Mouse (Mus musculus) neural tube, embryonic 12.5 days (tissue): ENCODE measurements around the gene Plbd2. TPM values are rescaled to one million over a fixed set of nuclear protein-coding genes. Genes with fewer than 3 reads are reported as not detected.

Experiments used
- ATAC-seq: fragments of 200-750 bp; cut with Nextera tagmentation; 2 replicates; pipeline ENCODE4 v1.8.0; 2017; ENCODE audit warnings: low read depth, mild to moderate bottlenecking, moderate TSS enrichment, moderate library complexity; ENCODE audit not compliant: low FRiP score
- H3K27ac ChIP-seq: fragments of 300-500 bp; sonication (generic); 2 replicates; pipeline ENCODE4 v1.5.1; 2016
- H3K27me3 ChIP-seq: fragments of 300-500 bp; sonication (generic); replicated peaks from 2 replicates; pipeline ENCODE4 v1.6.1; 2016; ENCODE audit warnings: mild to moderate bottlenecking
- H3K36me3 ChIP-seq: fragments of 300-500 bp; sonication (generic); 2 replicates; pipeline ENCODE4 v1.6.1; 2016; ENCODE audit warnings: mild to moderate bottlenecking
- H3K4me1 ChIP-seq: fragments of 300-500 bp; sonication (generic); 2 replicates; pipeline ENCODE4 v1.6.1; 2016
- H3K4me2 ChIP-seq: fragments of 300-500 bp; sonication (generic); replicated peaks from 2 replicates; pipeline ENCODE4 v1.6.1; 2016; ENCODE audit warnings: mild to moderate bottlenecking
- H3K4me3 ChIP-seq: fragments of 300-500 bp; sonication (generic); 2 replicates; pipeline ENCODE4 v1.5.1; 2016
- H3K9ac ChIP-seq: fragments of 300-500 bp; sonication (generic); 2 replicates; pipeline ENCODE4 v1.6.1; 2016; ENCODE audit warnings: mild to moderate bottlenecking
- H3K9me3 ChIP-seq: fragments of 300-500 bp; sonication (generic); 2 replicates; pipeline ENCODE4 v1.6.1; 2016; ENCODE audit warnings: mild to moderate bottlenecking
- WGBS: fragments of 180-500 bp; shearing (Covaris S2); methylation state at CpG from one replicate; pipeline ENCODE4 v1.1.7; 2016; 5-methylcytosine and 5-hydroxymethylcytosine counted together
- polyA plus RNA-seq: library from polyadenylated mRNA; unstranded; fragments of >200 nt; fragmentation: Nextera tagmentation; extraction: Ambion mirVana; gene quantifications from 2 replicates; pipeline ENCODE4 v1.2.1, GENCODE M21; 2016

The Plbd2 gene
- polyA plus RNA-seq, 1 experiment from 2014 or later, result 46.2 TPM

DNA sequence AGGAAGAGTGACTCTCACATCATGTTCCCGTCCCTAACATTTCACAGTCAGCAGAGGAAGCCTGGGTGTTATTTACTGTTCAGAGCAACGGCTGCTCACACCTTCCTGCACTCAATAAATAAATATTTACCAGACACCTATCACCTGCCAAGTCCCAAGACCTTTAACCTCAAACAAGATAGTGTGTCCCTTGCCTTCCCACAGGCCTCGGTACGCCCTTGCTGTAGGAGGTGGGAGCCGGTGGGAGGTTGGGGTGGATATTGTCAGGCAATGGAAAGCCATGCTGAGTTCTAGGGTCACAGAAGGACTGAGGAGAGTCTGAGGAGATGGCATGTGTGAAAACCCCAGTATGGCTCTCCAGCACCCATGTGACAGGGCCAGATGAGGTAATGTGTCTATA, 35.1 kb downstream of the Plbd2 start:
- 82% methylated on average over 5 of the region's 5 CpGs for WGBS
- no peaks in the 10 kb centered on the region for H3K4me1 ChIP-seq
- ATAC-seq, result no peak
- no peak overlapping the region for H3K27ac ChIP-seq
- H3K9ac ChIP-seq, result no peak overlapping the region
- no peak overlapping the region for H3K4me2 ChIP-seq
- H3K9me3 ChIP-seq, result no peaks in the 10 kb centered on the region
- H3K27me3 ChIP-seq, result no peaks in the 10 kb centered on the region; the same call in 1 of the 2 replicates
- no peak overlapping the region for H3K4me3 ChIP-seq
- no peaks in the 10 kb centered on the region for H3K36me3 ChIP-seq

DNA sequence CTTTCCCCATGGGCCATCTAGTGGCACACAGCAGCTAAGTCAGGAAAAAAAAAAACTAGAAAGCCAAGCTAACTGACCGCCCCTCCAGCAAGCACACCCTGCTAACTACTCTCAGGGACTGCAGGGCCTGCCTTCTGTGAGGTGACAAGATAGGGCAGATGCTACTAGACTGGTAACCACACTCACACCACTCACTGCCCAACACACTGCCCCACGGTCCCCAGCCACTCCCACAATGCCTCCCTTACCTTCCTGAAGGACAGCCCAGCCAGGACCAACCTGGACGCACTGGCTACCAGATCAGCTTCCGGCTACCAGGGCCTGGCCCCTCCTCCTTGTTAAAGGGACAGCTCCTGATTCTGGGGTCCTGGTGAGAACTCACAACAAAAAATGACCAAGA, 36.4 kb downstream of the Plbd2 start:
- H3K27ac ChIP-seq, result no peak overlapping the region
- WGBS, result 12% methylated on average over 4 of the region's 4 CpGs
- no peak for ATAC-seq
- H3K4me1 ChIP-seq, result no peaks in the 10 kb centered on the region
- H3K9me3 ChIP-seq, result no peaks in the 10 kb centered on the region
- no peak overlapping the region for H3K4me3 ChIP-seq
- peak overlapping the region; percentile 40 for H3K4me2 ChIP-seq
- no peak overlapping the region for H3K9ac ChIP-seq
- peaks cover 3% of the 10 kb centered on the region; the same call in 1 of the 2 replicates for H3K27me3 ChIP-seq
- H3K36me3 ChIP-seq, result no peaks in the 10 kb centered on the region

DNA sequence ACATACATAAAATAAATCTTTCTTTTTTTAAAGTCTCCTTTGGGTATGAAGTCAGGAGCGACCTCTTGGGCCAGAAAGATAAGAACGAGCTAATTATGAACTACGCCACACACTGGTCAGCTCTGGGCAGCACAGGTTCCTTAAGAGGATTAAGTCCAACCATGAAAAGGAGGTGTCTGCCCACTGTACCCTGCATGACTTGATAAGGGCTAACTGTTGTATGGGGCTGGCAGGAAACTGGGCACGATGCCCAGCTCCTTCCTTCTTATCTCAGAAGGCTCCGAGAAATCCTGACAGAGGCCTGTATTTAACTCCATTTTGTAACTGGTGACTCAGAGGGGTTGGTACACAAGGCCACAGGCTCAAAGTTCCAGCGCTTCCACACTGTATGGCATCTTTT, 37.6 kb downstream of the Plbd2 start:
- ATAC-seq, result no peak
- no peak overlapping the region for H3K4me3 ChIP-seq
- WGBS, result 94% methylated on average over 6 of the region's 6 CpGs
- no peaks in the 10 kb centered on the region for H3K9me3 ChIP-seq
- H3K4me1 ChIP-seq, result no peaks in the 10 kb centered on the region
- peaks cover 11% of the 10 kb centered on the region for H3K27me3 ChIP-seq
- H3K9ac ChIP-seq, result no peak overlapping the region
- no peak overlapping the region for H3K4me2 ChIP-seq
- no peak overlapping the region for H3K27ac ChIP-seq
- H3K36me3 ChIP-seq, result no peaks in the 10 kb centered on the region

DNA sequence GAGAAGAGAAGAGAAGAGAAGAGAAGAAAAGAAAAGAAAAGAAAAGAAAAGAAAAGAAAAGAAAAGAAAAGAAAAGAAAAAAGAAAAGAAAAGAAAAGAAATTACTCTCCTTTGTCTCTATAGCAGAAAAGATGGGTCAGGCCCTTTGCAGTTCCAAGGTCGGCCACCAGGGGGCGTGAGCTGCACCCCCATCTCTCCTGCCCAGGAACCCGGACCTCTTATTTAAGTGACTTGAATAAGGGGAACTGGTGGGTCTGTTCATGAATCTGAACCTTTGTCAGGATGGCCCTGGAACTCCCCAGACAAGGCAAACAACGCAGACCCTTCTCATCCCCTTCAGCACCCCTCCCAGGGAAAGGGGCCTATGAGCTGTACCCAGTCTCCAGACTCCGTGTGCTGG, 38.4 kb downstream of the Plbd2 start:
- no peaks in the 10 kb centered on the region for H3K36me3 ChIP-seq
- no peak overlapping the region for H3K4me2 ChIP-seq
- no peak overlapping the region for H3K9ac ChIP-seq
- WGBS, result 46% methylated on average over 5 of the region's 5 CpGs
- ATAC-seq, result no peak
- H3K4me1 ChIP-seq, result no peaks in the 10 kb centered on the region
- H3K4me3 ChIP-seq, result no peak overlapping the region
- no peak overlapping the region for H3K27ac ChIP-seq
- peaks cover 16% of the 10 kb centered on the region for H3K27me3 ChIP-seq
- H3K9me3 ChIP-seq, result no peaks in the 10 kb centered on the region

DNA sequence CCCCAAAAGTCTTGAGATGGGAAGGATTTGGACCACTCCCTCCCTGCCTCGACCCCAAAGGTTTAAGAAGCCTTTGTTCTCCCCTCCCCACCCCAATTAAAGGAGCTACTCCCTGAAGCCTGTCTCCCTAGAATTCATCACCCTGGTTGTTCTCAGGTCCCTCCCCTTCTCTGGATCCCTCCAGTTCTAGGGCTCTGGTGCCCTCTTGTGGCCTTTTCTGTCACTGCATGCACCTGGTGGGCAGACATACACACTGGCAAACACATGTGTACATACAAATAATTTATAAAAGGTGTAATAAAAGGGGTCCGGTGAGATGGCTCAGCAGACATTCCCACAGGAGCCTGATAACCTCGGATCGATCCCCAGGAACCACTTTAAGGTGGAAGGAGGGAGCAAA, 39.1 kb downstream of the Plbd2 start:
- Histone ChIP-seq H3K9me3 (no peaks in the 10 kb centered on the region), H3K4me3 (no peak overlapping the region), H3K27me3 (peaks cover 16% of the 10 kb centered on the region), H3K27ac (no peak overlapping the region), H3K36me3 (no peaks in the 10 kb centered on the region), H3K4me1 (no peaks in the 10 kb centered on the region), H3K9ac (no peak overlapping the region), H3K4me2 (no peak overlapping the region)
- no peak for ATAC-seq
- whole genome bisulfite sequencing, result 77% methylated on average over 4 of the region's 4 CpGs

DNA sequence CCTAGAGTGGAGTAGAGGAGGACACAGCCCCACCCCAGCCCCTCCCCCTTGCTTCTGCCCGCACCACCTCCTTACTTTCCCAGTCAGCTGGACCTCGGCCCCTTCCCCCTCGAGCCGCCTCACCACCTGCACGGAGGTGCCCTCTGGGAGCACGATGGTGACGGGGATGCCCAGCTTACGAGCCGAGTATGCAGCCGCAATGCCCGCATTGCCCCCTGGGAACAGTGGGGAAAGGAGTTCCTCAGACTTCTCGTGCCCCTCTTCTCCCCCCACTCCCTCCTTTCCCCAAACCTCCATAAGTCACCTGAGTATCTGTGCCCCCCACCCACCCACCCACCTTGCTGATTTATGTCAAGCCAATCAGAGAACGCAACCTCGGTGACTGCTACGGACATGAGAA, 41.5 kb downstream of the Plbd2 start:
- H3K4me1 ChIP-seq, result 0 out of 2 replicates have a peak, but pooled peaks cover 4% of the 10 kb centered on the region
- no peak overlapping the region for H3K27ac ChIP-seq
- no peak for ATAC-seq
- no peaks in the 10 kb centered on the region for H3K9me3 ChIP-seq
- H3K9ac ChIP-seq, result no peak overlapping the region
- H3K4me3 ChIP-seq, result no peak overlapping the region
- no peaks in the 10 kb centered on the region for H3K36me3 ChIP-seq
- H3K27me3 ChIP-seq, result peaks cover 20% of the 10 kb centered on the region
- no peak overlapping the region for H3K4me2 ChIP-seq
- WGBS, result 78% methylated on average over 15 of the region's 15 CpGs

DNA sequence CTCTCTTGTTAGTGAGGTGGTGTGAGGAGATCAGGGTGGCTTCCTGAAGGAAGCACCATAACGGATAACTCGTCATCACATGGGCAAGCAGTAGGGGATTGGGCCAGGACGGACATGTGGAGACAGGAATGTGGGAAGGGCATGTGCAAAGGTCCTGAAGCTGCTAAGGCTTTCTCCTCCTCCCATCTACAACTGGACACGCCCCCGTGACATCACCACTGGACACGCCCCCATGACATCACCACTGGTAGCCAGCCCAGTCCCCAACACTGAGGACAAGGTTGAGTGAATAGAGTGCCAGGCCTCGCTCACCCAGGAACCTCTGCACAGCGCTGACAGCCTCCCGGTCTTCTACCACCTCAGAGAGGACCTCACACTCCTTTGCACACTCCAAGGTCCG, 44.3 kb downstream of the Plbd2 start:
- Histone ChIP-seq H3K4me1 (peaks cover 13% of the 10 kb centered on the region), H3K36me3 (no peaks in the 10 kb centered on the region), H3K9ac (no peak overlapping the region), H3K4me2 (no peak overlapping the region), H3K4me3 (no peak overlapping the region), H3K27ac (no peak overlapping the region), H3K9me3 (no peaks in the 10 kb centered on the region), H3K27me3 (peaks cover 28% of the 10 kb centered on the region)
- ATAC-seq, result no peak
- 78% methylated on average over 10 of the region's 10 CpGs for WGBS

DNA sequence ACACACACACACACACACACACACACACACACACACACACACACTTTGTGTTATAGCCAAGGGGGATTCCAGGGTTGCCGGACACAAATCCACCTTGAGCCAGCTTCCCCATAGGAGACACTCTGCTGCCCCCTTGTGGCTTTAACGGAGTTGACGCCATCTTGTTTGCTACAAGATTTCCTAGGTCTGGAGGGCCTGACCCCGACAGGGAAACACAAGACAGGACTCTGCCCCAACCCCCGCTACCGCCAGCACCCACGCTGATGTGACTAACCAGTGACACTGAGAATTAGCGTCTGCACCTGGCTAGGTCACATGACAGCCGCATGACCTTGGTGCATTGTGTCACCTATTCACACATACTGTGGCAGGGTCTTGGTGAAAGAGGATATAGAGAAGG, 45.8 kb downstream of the Plbd2 start:
- Histone ChIP-seq H3K27ac (no peak overlapping the region), H3K9me3 (no peaks in the 10 kb centered on the region)
- WGBS, result 4% methylated on average over 9 of the region's 9 CpGs

DNA sequence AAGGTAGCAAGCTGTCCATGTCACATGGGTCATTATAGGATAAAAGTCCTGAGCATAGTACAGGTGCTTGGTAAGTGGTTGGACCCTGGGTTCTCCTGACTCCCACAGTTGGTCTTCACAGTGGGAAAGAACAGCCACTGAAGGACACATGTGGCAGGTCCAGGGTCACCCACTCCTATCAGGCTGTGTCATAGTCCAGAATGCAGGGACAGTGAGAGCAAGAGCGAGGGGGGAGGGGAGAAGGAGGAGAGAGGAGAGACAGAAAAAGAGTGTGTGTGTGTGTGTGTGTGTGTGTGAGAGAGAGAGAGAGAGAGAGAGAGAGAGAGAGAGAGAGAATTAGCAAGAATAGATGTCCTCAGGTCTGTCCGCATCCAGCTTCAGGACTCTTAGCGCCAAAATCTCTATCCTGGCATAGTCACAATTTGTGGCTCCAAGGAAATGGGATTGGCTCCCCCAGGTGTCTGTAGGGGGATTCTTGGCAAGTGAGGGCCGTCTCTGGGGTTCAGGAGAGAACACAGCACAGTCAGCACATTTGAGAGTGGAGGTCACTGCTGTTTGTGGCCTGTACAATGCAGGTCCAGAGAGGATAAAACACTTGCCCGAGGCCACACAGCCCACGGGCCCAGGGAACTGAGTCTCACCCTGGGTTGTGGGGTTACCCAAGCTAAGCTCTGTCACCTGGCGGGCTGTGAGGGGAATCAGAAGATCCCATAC, 46.4 kb downstream of the Plbd2 start:
- 59% methylated on average over 7 of the region's 7 CpGs for WGBS
- no peak overlapping the region for H3K27ac ChIP-seq
- H3K36me3 ChIP-seq, result no peaks in the 10 kb centered on the region
- H3K4me2 ChIP-seq, result no peak overlapping the region
- H3K4me3 ChIP-seq, result no peak overlapping the region
- ATAC-seq, result no peak
- H3K4me1 ChIP-seq, result peaks cover 13% of the 10 kb centered on the region
- no peak overlapping the region for H3K9ac ChIP-seq
- H3K27me3 ChIP-seq, result peaks cover 25% of the 10 kb centered on the region
- no peaks in the 10 kb centered on the region for H3K9me3 ChIP-seq

More for the DNA sequence above, 45.8 kb downstream of the Plbd2 start:
- Histone ChIP-seq H3K36me3 (no peaks in the 10 kb centered on the region), H3K4me3 (no peak overlapping the region), H3K27me3 (peaks cover 28% of the 10 kb centered on the region), H3K4me2 (no peak overlapping the region), H3K4me1 (peaks cover 13% of the 10 kb centered on the region), H3K9ac (no peak overlapping the region)
- no peak for ATAC-seq

DNA sequence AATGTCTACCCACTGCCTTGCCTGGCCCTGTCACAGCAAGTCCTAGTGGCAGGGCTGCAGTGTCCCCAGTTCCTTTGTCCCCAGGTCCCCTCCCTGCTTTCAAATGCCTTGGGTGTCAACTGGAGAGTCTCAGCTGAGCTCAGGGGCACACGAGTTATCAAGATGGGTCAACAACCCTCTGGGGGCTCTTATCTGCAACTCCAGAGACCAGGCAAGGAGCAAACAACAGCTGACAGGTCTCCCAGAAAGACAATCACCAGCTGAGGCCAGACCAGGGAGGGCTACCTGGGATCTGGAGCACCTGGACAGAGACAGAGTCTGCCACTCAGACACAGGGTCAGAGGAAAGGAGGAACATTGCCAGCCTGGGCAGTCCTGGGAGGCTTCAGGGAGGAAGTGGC, 47.2 kb downstream of the Plbd2 start:
- no peak for ATAC-seq
- peaks cover 13% of the 10 kb centered on the region for H3K4me1 ChIP-seq
- no peak overlapping the region for H3K27ac ChIP-seq
- no peak overlapping the region for H3K9ac ChIP-seq
- no peak overlapping the region for H3K4me3 ChIP-seq
- 28% methylated on average over 1 of the region's 1 CpGs for WGBS
- H3K27me3 ChIP-seq, result peaks cover 20% of the 10 kb centered on the region
- no peak overlapping the region for H3K4me2 ChIP-seq
- no peaks in the 10 kb centered on the region for H3K36me3 ChIP-seq
- H3K9me3 ChIP-seq, result no peaks in the 10 kb centered on the region

DNA sequence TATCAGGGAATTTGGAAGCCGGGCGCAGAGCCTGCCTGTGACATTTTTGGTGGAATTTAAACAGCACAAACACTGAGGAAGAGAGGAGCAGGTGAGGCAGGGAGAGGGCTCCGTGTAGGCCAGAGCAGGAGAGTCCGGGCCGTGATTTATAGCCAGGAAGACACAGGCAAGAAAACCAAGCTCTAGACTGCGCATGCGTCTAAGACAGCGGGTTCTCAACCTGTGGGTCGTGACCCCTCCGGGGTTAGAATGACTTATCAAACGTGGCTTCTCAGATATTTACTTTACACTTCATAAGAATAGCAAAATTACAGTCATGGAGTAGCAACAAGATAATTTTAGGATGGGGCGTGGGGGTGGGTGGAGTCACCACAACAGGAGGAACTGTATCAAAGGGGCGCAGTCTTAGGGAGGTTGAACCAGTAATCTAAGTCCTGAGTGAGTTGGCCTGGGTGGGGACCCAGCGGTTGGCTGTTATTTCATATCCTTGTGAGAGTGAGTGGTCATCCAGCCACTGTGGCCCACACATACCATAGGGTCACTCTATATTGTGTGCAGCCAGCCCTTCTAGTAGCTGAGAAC, 48.6 kb downstream of the Plbd2 start:
- Histone ChIP-seq H3K4me1 (peaks cover 13% of the 10 kb centered on the region), H3K9ac (no peak overlapping the region), H3K36me3 (no peaks in the 10 kb centered on the region), H3K27me3 (peaks cover 12% of the 10 kb centered on the region), H3K4me2 (peak overlapping the region; percentile 32; the same call in 1 of the 2 replicates), H3K4me3 (no peak overlapping the region), H3K27ac (peak overlapping the region; percentile 57), H3K9me3 (no peaks in the 10 kb centered on the region)
- 41% methylated on average over 14 of the region's 14 CpGs for WGBS
- no peak for ATAC-seq

DNA sequence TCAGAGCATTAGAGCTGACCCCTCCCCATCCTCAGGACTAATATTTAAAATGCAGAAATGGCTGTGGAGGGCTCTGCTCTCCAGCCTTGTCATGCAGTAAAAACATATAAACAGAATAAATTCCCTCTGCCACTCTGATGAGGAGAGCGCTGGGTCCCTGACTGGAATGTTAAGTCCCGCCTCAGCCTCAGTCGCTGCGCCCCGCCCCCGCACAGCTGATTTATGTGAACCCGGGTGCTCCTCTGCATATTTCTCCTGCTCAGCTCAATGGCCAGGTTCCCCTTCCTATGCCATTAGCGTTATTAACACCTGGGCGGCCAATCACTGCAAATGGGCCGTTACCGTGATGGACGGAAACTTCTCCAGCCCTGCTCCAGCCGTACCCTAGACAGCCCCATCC, 56.1 kb downstream of the Plbd2 start:
- H3K4me3 ChIP-seq, result no peak overlapping the region
- no peaks in the 10 kb centered on the region for H3K36me3 ChIP-seq
- H3K4me1 ChIP-seq, result 0 out of 2 replicates have a peak, but pooled peaks cover 6% of the 10 kb centered on the region
- no peaks in the 10 kb centered on the region for H3K9me3 ChIP-seq
- no peak overlapping the region for H3K4me2 ChIP-seq
- peaks cover 18% of the 10 kb centered on the region for H3K27me3 ChIP-seq
- ATAC-seq, result 0 out of 2 replicates have a peak, but pooled peaks have one; percentile 48
- no peak overlapping the region for H3K9ac ChIP-seq
- H3K27ac ChIP-seq, result no peak overlapping the region
- 35% methylated on average over 13 of the region's 13 CpGs for WGBS

DNA sequence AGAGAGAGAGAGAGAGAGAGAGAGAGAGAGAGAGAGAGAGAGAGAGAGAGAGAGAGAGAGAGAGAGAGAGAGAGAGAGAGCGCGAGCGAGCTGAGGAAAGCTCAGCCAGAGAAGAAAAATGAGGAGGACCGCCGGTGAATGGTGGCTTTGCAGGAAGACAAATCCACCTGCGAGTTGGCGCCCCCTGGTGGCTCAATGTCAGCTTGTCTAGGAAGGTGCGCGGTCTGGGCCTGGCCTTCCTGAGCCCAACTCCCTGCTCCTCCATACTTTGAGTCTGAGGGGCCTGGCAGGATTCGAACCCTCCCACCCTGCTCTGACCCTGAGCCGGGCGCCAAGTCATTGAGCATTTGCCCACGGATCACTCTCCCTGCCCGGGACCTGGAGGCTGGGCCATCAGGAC, 62.7 kb downstream of the Plbd2 start:
- WGBS, result 5% methylated on average over 14 of the region's 14 CpGs
- H3K36me3 ChIP-seq, result 0 out of 2 replicates have a peak, but pooled peaks cover 2% of the 10 kb centered on the region
- peak; percentile 65; the same call in 1 of the 2 replicates for ATAC-seq
- H3K9ac ChIP-seq, result no peak overlapping the region
- peaks cover 64% of the 10 kb centered on the region for H3K27me3 ChIP-seq
- H3K4me2 ChIP-seq, result peak overlapping the region; percentile 68
- H3K4me1 ChIP-seq, result peaks cover 22% of the 10 kb centered on the region
- no peaks in the 10 kb centered on the region for H3K9me3 ChIP-seq
- peak overlapping the region; percentile 55 for H3K4me3 ChIP-seq
- H3K27ac ChIP-seq, result no peak overlapping the region
